Mouse (Mus musculus) megakaryocyte, adult 5-6 weeks (primary cell): ENCODE measurements around the gene C530025M09Rik. TPM values are rescaled to one million over a fixed set of nuclear protein-coding genes. Genes with fewer than 3 reads are reported as not detected.

Source experiments
- ATAC-seq: 2 replicates; pipeline ENCODE4 v1.8.0; 2016; ENCODE audit warnings: mild to moderate bottlenecking, inconsistent platforms; ENCODE audit not compliant: poor library complexity, severe bottlenecking
- total RNA-seq, 2 experiments: library from RNA; stranded (forward) in 1 of 2; stranded (reverse) in 1 of 2; fragments of 153-499, 151-499 nt in 1 of 2; fragments of 221-1000, 200-1000 nt in 1 of 2; gene quantifications; 2 replicates each; pipeline versions ENCODE4 v1.2.3 to v1.2.4; 2015 to 2017

The C530025M09Rik gene
- total RNA-seq, 2 experiments from 2014 or later: not detected

GRCm38 (mm10) chr2:149804599-149805140, 26.3 kb downstream of the C530025M09Rik start:
- no peak for ATAC-seq

- no peak for ATAC-seq
Measured at GRCm38 (mm10) chr2:149798613-149799012, 32.4 kb downstream of the C530025M09Rik start.

Other genes with a start within 250 kb of the C530025M09Rik start
- not detected in 2 replicates for gene Syndig1, start 2.0 kb downstream of the C530025M09Rik start, total RNA-seq (2015)
- not detected in 2 replicates for gene Syndig1, start 2.0 kb downstream of the C530025M09Rik start, total RNA-seq (2017)